Mouse (Mus musculus) heart, adult 8-10 months (tissue): Measurements from ENCODE around the gene Use1. TPM values are rescaled to one million over a fixed set of nuclear protein-coding genes. Genes with fewer than 3 reads are reported as not detected.
"Not testable (repeated sequence)": the region's sequence is repeated elsewhere in the genome, so short reads cannot be mapped to it uniquely, and the experiment has no call there.

Experiments used
- DNase-seq: peaks from one replicate; pipeline ENCODE4 v3.0.0; 2022; ENCODE audit warnings: low spot score
- total RNA-seq, 4 experiments: library from RNA; stranded (reverse); gene quantifications; 2 replicates each; pipeline ENCODE4 v1.2.4; 2022

The Use1 gene
- 100 to 1,000 TPM; 176 to 184 (median 181) TPM for total RNA-seq

- DNase-seq, result peak; percentile 95
Observed at GRCm38 (mm10) chr8:71366771-71367528, at the start of gene Use1. TSS of gene Use1 (plus strand) at chr8:71366848.

- DNase-seq, result not testable (repeated sequence)
Observed at GRCm38 (mm10) chr8:71318610-71319009, 48.0 kb upstream of the Use1 start.

DNA sequence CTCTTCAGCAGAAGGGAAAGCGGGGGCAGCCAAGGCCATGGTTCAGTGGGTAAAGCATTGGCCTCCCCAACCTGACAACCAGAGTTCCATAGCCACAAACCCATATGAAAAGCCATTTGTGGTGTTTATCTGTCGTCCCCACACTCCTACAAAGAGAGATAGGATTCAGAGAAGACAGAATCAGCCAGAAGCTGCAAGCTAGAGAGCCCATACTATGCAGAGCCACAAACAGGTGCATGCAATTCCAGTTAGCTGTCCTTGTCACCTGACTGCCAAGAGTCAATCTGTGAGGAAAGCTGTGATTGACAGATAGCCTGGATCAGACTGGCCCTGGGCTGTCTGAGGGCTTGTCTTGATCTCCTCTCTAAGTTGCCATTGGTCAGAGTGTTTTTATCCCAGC is 46.9 kb upstream of the Use1 start:
- not testable (repeated sequence) for DNase-seq

GRCm38 (mm10) chr8:71322939-71323338 is 43.7 kb upstream of the Use1 start:
- DNase-seq, result no peak

DNA sequence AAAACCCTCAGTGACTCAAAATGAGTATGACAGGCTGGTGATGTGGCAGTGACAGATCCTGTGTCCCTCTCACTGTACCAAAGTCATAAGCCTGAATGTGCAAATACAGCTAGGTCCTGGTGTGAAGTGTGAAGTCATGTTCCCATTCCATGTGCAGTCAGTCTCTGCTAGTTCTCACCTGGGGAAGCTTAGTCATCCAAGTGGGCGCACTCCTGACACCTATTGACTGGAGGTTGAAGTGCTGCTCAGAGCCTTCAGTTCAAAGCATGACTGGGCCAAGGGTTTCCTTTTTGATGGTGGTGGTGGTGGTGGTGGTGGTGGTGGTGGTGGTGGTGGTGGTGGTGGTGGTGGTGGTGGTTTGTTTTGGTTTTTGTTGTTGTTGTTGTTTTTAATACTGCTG is 41.8 kb upstream of the Use1 start:
- DNase-seq, result no peak

GRCm38 (mm10) chr8:71337834-71338233 is 28.8 kb upstream of the Use1 start:
- DNase-seq, result not testable (repeated sequence)

- no peak for DNase-seq
Observed at GRCm38 (mm10) chr8:71340625-71341024, 26.0 kb upstream of the Use1 start.

DNA sequence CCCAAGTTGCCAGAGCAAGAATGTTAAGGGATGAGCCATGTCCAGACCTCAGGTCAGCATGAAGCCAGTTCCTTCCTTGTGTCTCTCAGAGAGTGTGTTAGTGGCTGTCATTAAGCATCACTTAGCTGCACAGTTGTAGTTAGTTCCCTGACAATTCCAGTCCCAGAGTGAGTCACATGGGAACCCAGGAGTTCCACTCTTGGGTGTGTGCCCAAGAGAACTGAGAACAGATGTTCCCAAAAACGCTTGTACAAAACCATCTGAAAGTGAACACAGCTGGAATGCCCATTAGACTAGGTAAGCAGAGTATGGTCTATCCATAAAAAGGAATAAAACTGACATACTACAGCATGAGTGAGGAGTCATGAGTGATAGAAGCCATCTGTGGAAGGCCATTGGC is 20.1 kb upstream of the Use1 start:
- no peak for DNase-seq

DNA sequence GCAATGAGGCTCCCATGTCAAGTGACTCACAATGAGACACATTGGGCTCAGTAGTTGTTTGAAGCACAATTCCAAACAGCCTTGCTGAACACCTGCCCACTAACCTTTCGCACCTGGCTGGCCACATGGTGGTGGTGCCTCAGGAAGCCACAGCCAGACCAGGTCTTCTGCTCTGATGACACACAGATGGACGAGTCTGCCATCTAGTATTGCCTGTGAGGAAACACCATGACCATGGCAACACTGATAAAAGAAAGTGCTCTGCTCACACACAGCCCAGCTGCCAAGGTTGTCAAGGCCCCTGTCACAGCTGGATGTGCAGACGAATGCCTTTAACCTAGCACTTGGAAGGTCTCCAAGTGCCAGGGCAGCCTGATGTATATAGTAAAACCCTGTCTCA is 15.5 kb upstream of the Use1 start:
- no peak for DNase-seq

- DNase-seq, result no peak
Observed at GRCm38 (mm10) chr8:71351520-71351919, 15.1 kb upstream of the Use1 start.

- DNase-seq, result no peak
Observed at GRCm38 (mm10) chr8:71358026-71358425, 8.6 kb upstream of the Use1 start.

- DNase-seq, result no peak
Observed at GRCm38 (mm10) chr8:71367529-71368176, 1.0 kb downstream of the Use1 start.

DNA sequence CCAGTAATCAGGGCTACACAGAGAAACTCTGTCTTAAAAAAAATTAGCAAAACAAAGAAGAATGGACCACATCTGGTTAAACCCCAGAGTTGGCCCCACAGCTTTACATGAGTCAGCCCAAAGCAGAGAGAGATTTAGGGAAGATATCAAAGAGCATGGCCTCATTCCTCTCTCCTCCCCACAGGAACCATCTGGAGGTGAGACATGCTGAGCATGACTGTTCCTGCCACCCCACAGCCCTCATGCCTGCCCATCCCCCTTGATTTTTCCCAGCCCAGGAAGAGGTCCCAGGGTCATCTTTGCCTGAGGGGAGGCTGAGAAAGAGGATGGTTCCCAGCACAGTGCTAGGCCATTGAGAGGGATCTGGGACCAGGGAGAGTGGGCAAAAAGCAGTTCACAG is 1.7 kb downstream of the Use1 start:
- DNase-seq, result no peak

DNA sequence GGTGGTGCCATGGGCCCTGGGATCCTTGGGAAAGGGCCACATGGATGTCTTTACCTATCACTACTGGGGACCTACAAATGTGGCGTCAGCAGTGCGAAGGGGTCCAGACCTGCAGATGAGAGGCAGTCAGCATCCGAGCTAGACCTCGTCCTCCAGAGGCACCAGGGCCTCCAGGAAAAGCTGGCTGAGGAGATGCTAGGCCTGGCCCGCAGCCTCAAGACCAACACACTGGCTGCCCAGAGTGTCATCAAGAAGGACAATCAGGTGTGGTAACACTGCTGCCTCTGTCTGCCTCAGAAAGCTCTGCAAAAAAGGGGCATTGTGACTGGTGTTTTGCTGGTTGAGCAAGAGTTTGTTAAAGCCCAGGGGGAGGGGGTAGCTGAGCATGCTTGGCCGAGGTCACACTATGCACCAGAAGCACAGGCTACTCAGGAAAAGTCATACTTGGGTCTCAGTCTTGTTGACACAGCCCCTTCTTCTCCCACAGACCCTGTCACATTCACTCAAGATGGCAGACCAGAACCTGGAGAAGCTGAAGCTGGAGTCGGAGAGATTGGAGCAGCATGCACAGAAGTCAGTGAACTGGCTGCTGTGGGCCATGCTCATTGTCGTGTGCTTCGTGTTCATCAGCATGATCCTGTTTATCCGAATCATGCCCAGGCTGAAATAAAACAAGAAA is 2.5 kb downstream of the Use1 start:
- DNase-seq, result no peak

DNA sequence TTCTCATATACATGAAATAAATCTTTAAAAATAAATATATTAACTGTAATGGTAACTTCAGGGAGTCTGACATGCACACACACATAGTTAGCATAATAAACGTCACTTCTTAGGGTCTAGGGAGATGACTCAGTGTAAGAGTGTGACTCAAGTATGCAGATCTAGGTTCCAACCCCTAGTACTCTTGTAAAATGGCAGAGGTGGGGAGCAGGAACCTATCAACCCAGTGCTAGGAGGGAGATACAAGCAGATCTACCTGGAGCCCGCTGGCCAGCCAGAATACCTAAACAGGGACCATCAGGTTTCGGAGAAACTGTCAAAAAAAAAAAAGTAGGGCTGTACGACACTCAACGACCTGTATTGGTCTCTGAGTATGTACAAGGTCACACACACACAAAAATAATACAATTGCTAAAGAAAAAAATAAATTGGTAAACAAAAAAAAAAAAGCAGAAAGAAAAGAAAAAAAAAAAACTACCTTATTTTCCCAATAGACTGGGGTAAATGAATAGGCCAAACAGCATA is 4.1 kb downstream of the Use1 start:
- no peak for DNase-seq

- peak; percentile 94 for DNase-seq
Observed at GRCm38 (mm10) chr8:71371236-71371848, 4.7 kb downstream of the Use1 start, which contains the start of gene Ocel1. TSS of gene Ocel1 (plus strand) at chr8:71371298.

GRCm38 (mm10) chr8:71372427-71372826 is 5.8 kb downstream of the Use1 start:
- no peak for DNase-seq

- DNase-seq, result no peak
Observed at GRCm38 (mm10) chr8:71373000-71373399, 6.4 kb downstream of the Use1 start.

DNA sequence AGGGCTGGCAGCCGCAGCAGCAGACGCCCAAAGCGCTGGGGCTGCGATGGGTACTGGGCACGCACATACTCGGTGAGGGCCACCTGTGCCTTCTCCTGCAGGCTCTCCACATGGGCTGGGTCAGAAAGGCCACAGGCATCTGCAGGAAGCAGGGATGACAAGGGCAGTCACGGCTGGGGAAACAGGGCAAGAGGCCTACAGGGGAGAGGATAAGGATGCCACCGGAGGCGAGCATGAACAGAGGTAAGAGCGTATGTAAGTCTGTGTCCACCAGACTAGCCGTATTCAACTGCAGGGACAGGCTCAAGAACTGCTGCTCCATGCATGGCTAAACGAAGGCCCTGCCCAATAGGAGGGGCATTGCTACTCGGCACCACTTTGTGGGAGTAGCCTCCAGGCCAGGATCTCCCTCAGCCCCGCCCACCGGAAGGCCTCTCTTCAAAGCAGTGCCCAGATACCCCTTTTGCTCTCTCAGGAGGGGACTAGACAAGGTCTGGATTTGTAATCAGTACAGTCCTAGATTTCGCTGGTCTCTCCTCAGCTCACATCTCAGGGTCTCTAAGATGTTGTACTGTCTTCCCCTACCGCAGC is 8.1 kb downstream of the Use1 start:
- DNase-seq, result no peak

DNA sequence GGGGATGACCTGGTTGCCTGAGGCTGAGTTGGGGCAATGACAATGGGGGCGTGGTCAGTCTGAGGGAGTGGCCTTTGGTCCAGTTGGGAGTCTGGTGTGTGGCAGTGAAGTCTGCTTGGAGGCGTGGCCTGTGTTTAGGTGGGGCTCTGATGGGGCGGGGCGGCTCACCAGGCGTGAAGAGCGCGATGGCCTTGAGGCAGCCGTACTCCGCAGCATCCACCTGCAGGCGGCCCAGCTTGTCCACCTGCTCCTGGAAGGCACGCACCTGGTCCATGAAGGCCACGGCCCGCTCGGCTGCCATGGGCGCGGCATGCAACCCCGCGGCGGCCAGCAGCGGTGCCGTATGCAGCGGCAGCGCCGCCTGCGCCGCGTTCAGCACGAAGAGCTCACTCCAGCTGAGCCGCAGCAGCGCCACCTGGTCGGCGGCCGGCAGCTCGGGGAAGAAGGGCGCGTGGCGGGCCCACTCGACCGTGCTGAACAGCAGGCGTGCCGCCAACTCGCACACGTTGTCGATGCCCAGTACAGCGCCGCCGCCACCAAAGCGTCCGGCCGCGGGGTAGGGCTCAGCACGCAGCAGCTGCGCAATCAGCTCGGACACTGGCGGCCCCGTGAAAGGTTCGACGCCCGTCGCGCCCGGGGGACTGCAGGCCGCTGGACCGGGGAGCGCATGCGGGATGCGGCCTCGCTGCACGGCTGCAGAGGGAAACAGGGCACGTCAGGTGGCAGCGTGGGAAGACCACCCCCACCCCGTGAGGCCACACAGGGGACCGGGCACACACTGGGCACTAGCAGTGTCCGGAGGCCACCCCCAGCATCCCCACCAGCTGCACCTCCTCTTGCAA is 9.2 kb downstream of the Use1 start:
- DNase-seq, result no peak
